Mouse (Mus musculus): Measurements from ENCODE around the gene Snd1.

DNA sequence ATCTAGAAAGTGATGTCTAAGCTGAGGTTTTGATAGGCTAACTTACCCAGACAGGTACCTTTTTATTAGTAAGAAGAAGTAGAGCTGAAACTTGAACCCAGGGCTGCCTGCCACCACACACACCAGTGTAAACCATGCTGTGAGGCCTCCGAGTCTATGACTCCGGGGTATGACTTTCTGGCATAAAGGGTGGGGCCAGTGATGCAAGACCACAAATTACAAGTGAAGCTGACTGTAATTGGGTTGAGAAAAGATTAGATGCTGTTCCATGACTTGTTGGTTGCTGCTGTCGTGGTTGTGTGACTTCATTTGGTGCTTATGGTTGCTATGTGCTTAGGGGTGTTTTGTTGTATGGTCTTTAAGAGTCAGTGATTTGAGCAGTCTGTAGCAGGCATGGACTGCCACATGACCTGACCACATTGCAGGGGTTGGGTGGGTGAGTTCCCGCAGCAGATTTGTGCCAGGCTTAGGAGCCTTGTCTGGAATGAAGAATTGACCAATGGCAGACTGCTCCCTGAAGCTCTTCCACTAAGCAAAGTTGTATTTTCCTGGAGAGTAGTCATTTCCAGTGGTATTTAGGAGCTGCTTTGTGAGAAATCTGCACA is 7.9 kb downstream of the Snd1 start:
- TF ChIP-seq CTCF (IDR thresholded peaks at IDR 0.05; ENCODE audit: low read depth) (no peak), EP300 (IDR thresholded peaks at IDR 0.05; ENCODE audit: low read depth) (no peak)

Measured in liver, postnatal 0 days (tissue).